Mouse (Mus musculus) heart, adult 2 months (tissue): ENCODE results near the gene Szrd1.

Experiments
- CTCF ChIP-seq: fragments of 200-600 bp; IDR thresholded peaks from 2 replicates; pipeline ENCODE4 v1.8.1; 2022; ENCODE audit warnings: antibody characterized with exemption, mild to moderate bottlenecking, moderate library complexity
- POLR2A ChIP-seq: fragments of 200-500 bp; IDR thresholded peaks from 2 replicates; pipeline ENCODE4 v1.6.1; 2011; ENCODE audit warnings: mild to moderate bottlenecking, low read depth, low read length, control low read depth; ENCODE audit not compliant: insufficient read depth

- TF ChIP-seq POLR2A (no peak), CTCF (no peak)
Measured at GRCm38 (mm10) chr4:141158609-141159008, 19.0 kb upstream of the Szrd1 start.
